Comparison of ENCODE assay signal across 17 mouse cellular contexts in genomic region chr12:13066604-13067181, GRCm38 (mm10).
DNase-seq lines count a peak whose midpoint lies in the region; ATAC-seq and TF ChIP-seq lines count a peak whose summit lies in the region.
"Had no signal": no experiment of that assay in that cellular context is flagged by ENCODE, and none has a peak within 500 bp of the region (broad histone marks: within the 10 kb centered on the region; RNA-seq: fewer than 3 reads in every experiment).

No protein-coding gene starts in this region.

- no peak for TF ChIP-seq CTCF in kidney, adult 2 months (conservative IDR thresholded peaks at IDR 0.05; ENCODE audit: insufficient read depth, insufficient read length, low read depth, low read length)
- TF ChIP-seq CTCF in brain, embryonic 14.5 days (IDR thresholded peaks at IDR 0.05; ENCODE audit: borderline replicate concordance, extremely low read depth, insufficient read depth, insufficient read length) = no peak
- TF ChIP-seq CTCF in layer of hippocampus, adult 2 months (conservative IDR thresholded peaks at IDR 0.05) = no peak

- 57% methylated on average over 6 of the region's 6 CpGs for WGBS in kidney, adult 2 months
- WGBS in forebrain, embryonic 14.5 days = 32% methylated on average over 6 of the region's 6 CpGs
- WGBS in midbrain, embryonic 16.5 days = 74% methylated on average over 6 of the region's 6 CpGs

- H3K4me3 ChIP-seq in kidney, adult 2 months (ENCODE audit: insufficient read depth, low read depth, low read length) = no peak overlapping the region
- H3K4me3 ChIP-seq in forebrain, embryonic 14.5 days (ENCODE audit: low read depth, low read length) = no peak overlapping the region
- no peak overlapping the region for H3K4me3 ChIP-seq in layer of hippocampus, adult 2 months
- no peak overlapping the region for H3K4me3 ChIP-seq in midbrain, embryonic 16.5 days (ENCODE audit: low read depth, low read length)
- H3K4me3 ChIP-seq: embryonic facial prominence, embryonic 15.5 days; limb, embryonic 13.5 days; neural tube, embryonic 15.5 days had no signal

- H3K4me2 ChIP-seq in forebrain, embryonic 14.5 days (ENCODE audit: low read length) = no peak overlapping the region
- H3K4me2 ChIP-seq in midbrain, embryonic 16.5 days (ENCODE audit: low read length) = no peak overlapping the region
- H3K4me2 ChIP-seq: embryonic facial prominence, embryonic 15.5 days; limb, embryonic 13.5 days; neural tube, embryonic 15.5 days had no signal

- DNase-seq in kidney, adult 2 months = peak; percentile 37
- DNase-seq in kidney, adult 18-20 months = no peak
- DNase-seq in brain, embryonic 14.5 days (ENCODE audit: low read depth) = peak; percentile 84
- DNase-seq in forebrain, embryonic 14.5 days (ENCODE audit: low spot score) = peak; percentile 66
- peak; percentile 38 to 55 for DNase-seq in kidney, postnatal 4 days
- DNase-seq in urinary bladder, postnatal 25 days (ENCODE audit: low spot score) = no peak
- DNase-seq in layer of hippocampus, adult 2 months (ENCODE audit: low spot score in 2 of 2) = no peak
- DNase-seq: cerebellum, adult 8-10 months; lung, postnatal 36 days; right cerebral cortex, postnatal 25 days; thymus, postnatal 14 days had no signal

- H3K27ac ChIP-seq in kidney, adult 2 months (ENCODE audit: insufficient read depth, low read depth, low read length) = no peak overlapping the region
- 0 out of 2 replicates have a peak overlapping the region, but pooled peaks have one; percentile 6 for H3K27ac ChIP-seq in forebrain, embryonic 14.5 days (ENCODE audit: low read depth, low read length)
- H3K27ac ChIP-seq in layer of hippocampus, adult 2 months = no peak overlapping the region
- no peak overlapping the region for H3K27ac ChIP-seq in midbrain, embryonic 16.5 days (ENCODE audit: low read length)
- H3K27ac ChIP-seq: embryonic facial prominence, embryonic 15.5 days; limb, embryonic 13.5 days; neural tube, embryonic 15.5 days had no signal

- no peaks in the 10 kb centered on the region for H3K27me3 ChIP-seq in kidney, adult 2 months (replicated peaks; ENCODE audit: control insufficient read depth, insufficient read depth, low read length)
- H3K27me3 ChIP-seq in forebrain, embryonic 14.5 days (replicated peaks; ENCODE audit: control insufficient read depth, insufficient read depth, low read length) = no peaks in the 10 kb centered on the region
- no peaks in the 10 kb centered on the region for H3K27me3 ChIP-seq in midbrain, embryonic 16.5 days (ENCODE audit: control insufficient read depth, insufficient read depth, low read depth, low read length)
- H3K27me3 ChIP-seq: embryonic facial prominence, embryonic 15.5 days; limb, embryonic 13.5 days; neural tube, embryonic 15.5 days; Patski had no signal

- peak; percentile 77 for ATAC-seq in forebrain, embryonic 14.5 days
- no peak for ATAC-seq in midbrain, embryonic 16.5 days
- ATAC-seq: intestine, embryonic 16.5 days; Patski had no signal

- H3K9me3 ChIP-seq in forebrain, embryonic 14.5 days (replicated peaks; ENCODE audit: control insufficient read depth, low read length) = no peaks in the 10 kb centered on the region
- no peaks in the 10 kb centered on the region for H3K9me3 ChIP-seq in midbrain, embryonic 16.5 days (replicated peaks; ENCODE audit: control insufficient read depth, low read length, poor library complexity, severe bottlenecking)
- H3K9me3 ChIP-seq: embryonic facial prominence, embryonic 15.5 days; neural tube, embryonic 15.5 days had no signal

- no peak for TF ChIP-seq POLR2A in kidney, adult 2 months (IDR thresholded peaks at IDR 0.05; ENCODE audit: low read depth, low read length)
- TF ChIP-seq POLR2A in brain, embryonic 14.5 days (IDR thresholded peaks at IDR 0.05; ENCODE audit: borderline replicate concordance, extremely low read depth, insufficient read depth, insufficient read length, poor library complexity, severe bottlenecking) = no peak

- no peak overlapping the region for H3K9ac ChIP-seq in forebrain, embryonic 14.5 days (ENCODE audit: low read length)
- H3K9ac ChIP-seq in midbrain, embryonic 16.5 days (ENCODE audit: low read depth, low read length) = no peak overlapping the region
- H3K9ac ChIP-seq: embryonic facial prominence, embryonic 15.5 days; limb, embryonic 13.5 days; neural tube, embryonic 15.5 days had no signal

- no peaks in the 10 kb centered on the region for H3K36me3 ChIP-seq in kidney, adult 2 months (ENCODE audit: control insufficient read depth, insufficient read depth, low read length)
- no peaks in the 10 kb centered on the region for H3K36me3 ChIP-seq in forebrain, embryonic 14.5 days (ENCODE audit: control insufficient read depth, insufficient read depth, low read length)
- H3K36me3 ChIP-seq in midbrain, embryonic 16.5 days (ENCODE audit: control insufficient read depth, insufficient read depth, low read length) = no peaks in the 10 kb centered on the region
- H3K36me3 ChIP-seq: embryonic facial prominence, embryonic 15.5 days; limb, embryonic 13.5 days; neural tube, embryonic 15.5 days had no signal

- H3K4me1 ChIP-seq in kidney, adult 2 months (ENCODE audit: control insufficient read depth, insufficient read depth, low read length) = no peaks in the 10 kb centered on the region
- peaks cover 9% of the 10 kb centered on the region; the same call in 1 of the 2 replicates for H3K4me1 ChIP-seq in forebrain, embryonic 14.5 days (ENCODE audit: control insufficient read depth, insufficient read depth, low read length)
- H3K4me1 ChIP-seq in midbrain, embryonic 16.5 days (ENCODE audit: control insufficient read depth, insufficient read depth, low read length) = no peaks in the 10 kb centered on the region
- H3K4me1 ChIP-seq: neural tube, embryonic 15.5 days had no signal

Comparison
In these comparisons a context has a peak if more than half of its experiments do, and no peak if none do; other contexts are left out.
1. DNase-seq: peak in kidney, adult 2 months (single experiment), brain, embryonic 14.5 days (single experiment), forebrain, embryonic 14.5 days (single experiment) and kidney, postnatal 4 days (2 of 2); none in kidney, adult 18-20 months (single experiment), urinary bladder, postnatal 25 days (single experiment) and layer of hippocampus, adult 2 months (0 of 2).